Comparison of ENCODE assay signal across 25 mouse cellular contexts in genomic region chr2:23505141-23505540, GRCm38 (mm10).
DNase-seq lines count a peak whose midpoint lies in the region; ATAC-seq and TF ChIP-seq lines count a peak whose summit lies in the region.
"Had no signal": no experiment of that assay in that cellular context is flagged by ENCODE, and none has a peak within 500 bp of the region (broad histone marks: within the 10 kb centered on the region; RNA-seq: fewer than 3 reads in every experiment).

No protein-coding gene starts in this region.

- in situ Hi-C loops in ES-E14 (cut with MboI; ENCODE audit: low sequenced_read_pairs in 2 of 2, unreplicated experiment in 2 of 2), result no loop called here

- DNase-seq in ES-CJ7 (ENCODE audit: low read depth, low spot score), result peak; percentile 72
- DNase-seq in ES-E14 (ENCODE audit: low read depth, low spot score), result peak; percentile 22
- peak; percentile 87 for DNase-seq in R1 (ENCODE audit: low read depth, low spot score)
- DNase-seq in ZHBTc4 (ENCODE audit: low read depth, low spot score), result peak; percentile 76
- no peak for DNase-seq in hindbrain, embryonic 11.5 days (ENCODE audit: low spot score)
- DNase-seq in right cerebral cortex, postnatal 14 days, result no peak
- no peak for DNase-seq in layer of hippocampus, postnatal 14 days (ENCODE audit: low spot score in 2 of 2)
- DNase-seq in frontal cortex, postnatal 14 days (ENCODE audit: low spot score in 2 of 2), result no peak
- DNase-seq: adrenal gland, adult 2 months; adrenal gland, adult 8-10 months; adrenal gland, postnatal 10 days; adrenal gland, postnatal 14 days; adrenal gland, postnatal 25 days; adrenal gland, postnatal 36 days; B cell, adult 2 months; cerebellum, adult 11 months; cerebellum, adult 11-12 months; cerebellum, adult 18-20 months; cerebellum, adult 2 months; cerebellum, adult 8-10 months; cerebellum, adult 9-10 months had no signal

- no peaks in the 10 kb centered on the region for H3K36me3 ChIP-seq in ES-E14 (ENCODE audit: control insufficient read depth, insufficient read depth, low read length, poor library complexity, severe bottlenecking)
- H3K36me3 ChIP-seq in hindbrain, embryonic 11.5 days (ENCODE audit: control insufficient read depth, insufficient read depth, low read length), result no peaks in the 10 kb centered on the region

- no peak overlapping the region for H3K4me3 ChIP-seq in ES-E14 (ENCODE audit: insufficient read depth in 1 of 2, low read depth in 1 of 2, low read length in 2 of 2, poor library complexity in 1 of 2, severe bottlenecking in 1 of 2)
- no peak overlapping the region for H3K4me3 ChIP-seq in hindbrain, embryonic 11.5 days (ENCODE audit: low read depth, low read length)

- no peak overlapping the region for H3K9ac ChIP-seq in ES-E14 (ENCODE audit: insufficient read depth, low read depth, low read length, poor library complexity, severe bottlenecking)
- no peak overlapping the region for H3K9ac ChIP-seq in hindbrain, embryonic 11.5 days (ENCODE audit: low read depth, low read length)

- no peak overlapping the region for H3K4me2 ChIP-seq in hindbrain, embryonic 11.5 days (replicated peaks; ENCODE audit: low read depth, low read length)

- H3K4me1 ChIP-seq in ES-E14 (ENCODE audit: control insufficient read depth in 2 of 2, insufficient read depth in 2 of 2, low read length in 2 of 2, poor library complexity in 1 of 2), result peaks cover 0 to 3% of the 10 kb centered on the region in 2 experiments; a peak in 3 of 4 replicates
- no peaks in the 10 kb centered on the region for H3K4me1 ChIP-seq in hindbrain, embryonic 11.5 days (replicated peaks; ENCODE audit: control insufficient read depth, insufficient read depth, low read length)

- ATAC-seq in hindbrain, embryonic 11.5 days (ENCODE audit: low FRiP score), result no peak
- ATAC-seq: activated CD4-positive, CD25-positive, alpha-beta regulatory T cell, adult 4 months; CD4-positive, CD25-positive, alpha-beta regulatory T cell, adult 4 months; Patski had no signal

- no peaks in the 10 kb centered on the region; the same call in 1 of the 2 replicates for H3K9me3 ChIP-seq in ES-E14 (ENCODE audit: control insufficient read depth, insufficient read depth, low read depth, low read length)
- no peaks in the 10 kb centered on the region for H3K9me3 ChIP-seq in hindbrain, embryonic 11.5 days (ENCODE audit: control insufficient read depth, low read length)

- no peak overlapping the region; the same call in 1 of the 2 replicates for H3K27ac ChIP-seq in ES-E14 (ENCODE audit: insufficient read depth, low read depth, low read length, poor library complexity, severe bottlenecking)
- H3K27ac ChIP-seq in hindbrain, embryonic 11.5 days (ENCODE audit: low read depth, low read length), result no peak overlapping the region

- no peaks in the 10 kb centered on the region for H3K27me3 ChIP-seq in hindbrain, embryonic 11.5 days (ENCODE audit: control insufficient read depth, insufficient read depth, low read length)
- H3K27me3 ChIP-seq: CH12.LX, Patski had no signal

- 95% methylated on average over 3 of the region's 3 CpGs for WGBS in hindbrain, embryonic 11.5 days

TF ChIP-seq in ES-E14, 5 proteins besides CTCF, POLR2A, EP300 and RAD21:
- TF ChIP-seq ZC3H11A (IDR thresholded peaks at IDR 0.05; ENCODE audit: borderline replicate concordance, low read depth, low read length), result no peak
- no peak for TF ChIP-seq ZNF384 (IDR thresholded peaks at IDR 0.05; ENCODE audit: low read depth, low read length)
TF ChIP-seq in ES-E14: peak in this region for 0.

Comparison
In these comparisons a context has a peak if more than half of its experiments do, and no peak if none do; other contexts are left out.
1. DNase-seq: peak in ES-CJ7 (single experiment), ES-E14 (single experiment), R1 (single experiment) and ZHBTc4 (single experiment); none in hindbrain, embryonic 11.5 days (single experiment), right cerebral cortex, postnatal 14 days (single experiment), layer of hippocampus, postnatal 14 days (0 of 2) and frontal cortex, postnatal 14 days (0 of 2).